Mouse (Mus musculus) mesoderm, embryonic 11.5 days (tissue): Measurements from ENCODE around the gene Eya3.
"Not testable (repeated sequence)": the region's sequence is repeated elsewhere in the genome, so short reads cannot be mapped to it uniquely, and the experiment has no call there.

Experiments
- DNase-seq: peaks from one replicate; pipeline ENCODE4 v3.0.0-alpha.2; 2012; ENCODE audit warnings: low read depth, low spot score

Gene Eya3

DNA sequence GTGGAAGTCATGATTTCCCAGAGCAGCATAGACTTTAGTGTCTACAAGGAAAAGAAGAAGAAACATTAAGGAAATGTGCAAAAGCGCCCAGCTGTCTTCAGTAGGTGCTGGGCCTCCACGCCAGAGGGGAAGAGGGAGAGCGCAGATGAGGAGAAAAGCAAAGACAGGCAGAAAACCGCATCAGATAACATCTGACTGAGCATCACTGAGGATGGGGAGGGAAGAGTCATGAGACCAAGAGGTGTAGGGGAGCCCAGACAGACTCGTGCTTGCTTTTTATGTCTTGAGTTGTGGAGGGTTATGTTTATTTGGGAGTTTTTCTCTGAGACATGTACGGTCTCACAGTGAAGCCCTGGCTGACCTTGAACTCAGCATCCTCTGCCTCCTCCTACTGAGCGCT lies 102.7 kb downstream of the Eya3 start:
- no peak for DNase-seq

GRCm38 (mm10) chr4:132743992-132744911 lies 105.5 kb downstream of the Eya3 start:
- no peak for DNase-seq

GRCm38 (mm10) chr4:132746911-132747517 lies 108.2 kb downstream of the Eya3 start:
- no peak for DNase-seq

DNA sequence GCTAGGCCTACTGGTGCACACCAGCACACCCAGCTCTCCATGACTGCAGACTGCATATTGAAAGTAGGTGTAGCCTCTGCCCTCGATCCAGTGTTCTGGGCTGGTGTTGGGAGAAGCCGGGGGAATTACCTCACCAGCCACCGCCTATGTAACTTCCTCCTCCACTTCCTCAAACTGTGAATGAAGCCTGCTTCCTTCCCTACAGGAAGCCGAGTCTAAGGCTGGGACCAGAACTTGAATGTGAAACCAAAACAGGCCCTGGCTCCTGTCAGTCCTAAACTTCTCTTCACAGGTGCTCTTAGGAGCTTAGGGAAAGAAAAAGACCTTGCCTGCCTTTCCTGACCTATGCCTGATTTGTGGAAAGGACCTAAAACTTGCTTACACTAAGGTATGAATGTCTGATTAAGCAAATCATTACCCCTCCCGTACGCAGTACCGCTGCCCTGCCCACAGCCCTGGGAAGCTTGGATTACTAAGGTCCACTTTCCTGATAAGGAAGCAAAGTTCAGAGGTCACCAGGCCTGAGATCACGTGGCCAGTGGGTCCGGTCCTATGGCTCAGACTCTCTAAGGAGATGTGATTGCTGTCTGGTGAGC lies 109.0 kb downstream of the Eya3 start:
- no peak for DNase-seq

DNA sequence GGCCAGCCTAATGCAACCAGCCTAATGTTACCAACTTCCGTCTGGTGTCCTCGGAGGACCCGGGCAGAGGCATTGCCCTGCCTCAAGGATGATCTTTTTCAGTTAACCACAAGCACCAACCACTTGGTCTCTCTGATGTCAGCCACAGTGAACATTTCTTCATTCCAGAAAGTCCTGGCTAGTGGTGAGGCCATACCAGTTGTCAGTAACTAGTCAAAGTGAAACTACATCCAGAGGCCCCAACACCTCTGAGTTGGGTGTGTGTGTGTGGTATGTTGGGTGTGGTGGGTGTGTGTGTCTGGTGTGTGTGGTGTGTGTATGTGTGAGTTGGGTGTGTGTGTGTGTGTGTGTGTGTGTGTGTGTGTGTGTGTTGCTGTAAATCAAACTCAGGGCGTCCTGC lies 110.0 kb downstream of the Eya3 start:
- no peak for DNase-seq

- DNase-seq, result no peak
These were observed 110.6 kb downstream of the Eya3 start for GRCm38 (mm10) chr4:132749258-132749982.

DNA sequence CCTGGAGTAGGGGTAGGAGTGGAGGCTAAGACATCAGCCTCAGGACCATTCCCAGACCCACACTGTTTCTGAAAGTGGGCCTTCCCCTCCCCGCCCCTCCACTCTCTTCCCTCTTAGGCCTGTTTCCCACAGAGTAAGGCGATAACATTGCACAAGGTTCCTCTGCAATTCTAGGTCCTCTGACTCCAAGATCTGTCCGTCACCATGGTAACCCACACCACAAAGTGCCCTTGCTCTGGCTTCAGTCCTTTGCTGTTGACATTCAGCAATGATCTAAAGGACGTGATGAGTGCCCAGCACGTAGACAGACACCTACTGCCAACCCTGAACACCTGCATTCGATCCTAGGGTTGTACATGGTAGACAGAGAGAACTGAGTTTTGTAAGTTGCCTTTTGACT lies 114.2 kb downstream of the Eya3 start:
- no peak for DNase-seq

DNA sequence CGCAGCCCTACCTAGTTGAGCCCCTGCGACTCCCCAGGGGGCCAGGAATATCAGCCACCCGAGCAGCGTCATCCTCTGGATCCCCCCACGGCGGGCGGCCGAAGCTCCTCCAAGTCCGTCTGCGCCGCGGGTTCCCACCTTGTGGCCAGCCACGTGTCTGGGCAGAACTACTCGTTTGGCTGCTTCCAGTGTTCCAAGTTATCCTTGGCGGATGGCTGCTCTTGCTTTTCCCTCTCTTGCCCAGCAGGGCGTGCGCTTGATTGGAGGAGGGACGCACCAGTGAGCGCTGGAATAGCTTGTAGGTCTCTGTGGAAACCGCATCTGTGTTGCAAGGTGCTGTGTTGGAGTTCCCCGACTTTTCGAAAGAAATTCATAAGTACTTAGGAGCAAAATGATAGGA lies 118.2 kb downstream of the Eya3 start, which contains the start of gene Smpdl3b:
Gene Smpdl3b, minus strand, starts transcription at position 279 of the 400 bp plus-strand sequence.
- DNase-seq, result peak; percentile 86

DNA sequence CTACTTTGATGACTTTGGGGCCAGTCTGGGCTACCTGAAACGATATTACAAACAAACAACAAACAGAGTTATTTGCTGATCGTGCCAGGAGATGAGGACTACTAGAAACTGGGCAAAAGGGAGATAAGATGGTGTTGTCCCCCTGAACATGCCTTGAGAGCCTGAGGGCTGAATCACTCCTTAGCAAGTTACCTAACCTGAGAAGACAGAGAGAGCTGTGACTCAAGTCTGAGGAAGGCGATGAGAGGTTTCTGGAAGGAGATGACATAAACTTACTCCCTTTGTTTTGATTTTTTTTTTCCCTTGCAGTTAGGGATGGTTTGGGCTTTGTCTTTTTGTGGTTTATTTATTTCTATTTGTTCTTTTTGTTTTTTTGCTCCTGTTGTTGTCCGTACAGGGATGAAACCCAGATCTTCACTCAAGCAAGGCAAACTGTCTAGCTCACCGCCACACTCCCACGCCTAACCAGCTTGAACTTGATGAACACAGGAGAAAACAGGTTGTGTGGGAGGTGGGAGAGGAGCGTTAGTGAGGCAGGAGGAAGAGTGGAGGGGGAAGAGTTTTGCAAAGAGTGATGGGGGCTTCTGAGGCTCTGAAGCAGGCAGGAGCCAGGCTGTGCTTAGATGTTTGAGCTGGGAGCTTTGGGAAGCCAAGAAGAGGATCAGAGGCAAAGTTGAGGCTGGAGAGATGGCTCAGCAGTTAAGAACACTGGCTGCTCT lies 119.0 kb downstream of the Eya3 start:
- no peak for DNase-seq

GRCm38 (mm10) chr4:132760296-132760695 lies 121.5 kb downstream of the Eya3 start:
- DNase-seq, result no peak

GRCm38 (mm10) chr4:132762602-132763001 lies 123.8 kb downstream of the Eya3 start:
- DNase-seq, result no peak

GRCm38 (mm10) chr4:132763125-132763524 lies 124.3 kb downstream of the Eya3 start:
- DNase-seq, result not testable (repeated sequence)

DNA sequence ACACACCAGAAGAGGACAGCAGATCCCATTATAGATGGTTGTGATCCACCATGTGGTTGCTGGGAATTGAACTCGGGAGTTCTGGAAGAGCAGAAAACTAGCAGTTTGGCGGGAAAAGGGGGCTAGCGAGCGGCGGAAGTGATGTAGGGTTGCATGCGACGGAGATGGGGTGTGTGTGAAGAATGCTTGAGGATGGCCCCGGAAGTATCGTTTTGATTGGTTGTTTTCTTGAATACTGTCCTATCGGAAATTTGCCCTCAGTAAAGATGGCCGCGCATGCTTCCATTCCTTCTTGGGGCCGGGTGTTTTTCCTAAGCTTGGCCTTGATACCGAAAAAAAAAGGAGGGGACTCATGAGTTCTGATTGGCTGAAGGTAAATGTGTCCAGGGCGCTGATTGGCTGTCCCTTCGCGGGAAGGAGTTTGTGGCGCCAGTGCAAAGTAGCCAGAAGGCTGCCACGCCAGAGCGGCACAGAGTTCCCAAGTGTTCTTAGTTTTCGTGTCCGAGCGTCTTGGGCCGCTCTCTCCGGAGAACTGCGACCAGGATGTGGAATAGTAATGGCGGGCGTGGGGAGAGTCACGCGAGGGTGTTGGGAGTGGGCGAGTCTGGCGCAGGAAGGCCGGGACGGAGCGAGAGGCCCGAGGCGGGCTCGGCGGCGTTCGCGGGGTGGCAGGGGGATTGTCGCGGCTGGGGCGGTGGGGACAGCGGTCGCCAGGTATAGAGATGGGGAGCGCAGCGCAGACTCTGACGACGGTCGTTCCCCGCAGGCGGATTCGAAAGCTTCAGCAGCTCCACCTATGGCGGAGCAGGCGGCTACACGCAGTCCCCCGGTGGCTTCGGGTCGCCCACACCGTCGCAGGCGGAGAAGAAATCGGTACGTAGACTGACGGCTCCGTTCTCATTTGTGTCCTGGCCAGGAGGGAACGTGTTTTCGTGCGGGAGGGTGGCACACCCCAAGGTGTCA lies 129.4 kb downstream of the Eya3 start, which contains the start of gene Rpa2:
Gene Rpa2, plus strand, starts transcription at position 419 of the 963 bp plus-strand sequence.
- DNase-seq, result peak; percentile 100

DNA sequence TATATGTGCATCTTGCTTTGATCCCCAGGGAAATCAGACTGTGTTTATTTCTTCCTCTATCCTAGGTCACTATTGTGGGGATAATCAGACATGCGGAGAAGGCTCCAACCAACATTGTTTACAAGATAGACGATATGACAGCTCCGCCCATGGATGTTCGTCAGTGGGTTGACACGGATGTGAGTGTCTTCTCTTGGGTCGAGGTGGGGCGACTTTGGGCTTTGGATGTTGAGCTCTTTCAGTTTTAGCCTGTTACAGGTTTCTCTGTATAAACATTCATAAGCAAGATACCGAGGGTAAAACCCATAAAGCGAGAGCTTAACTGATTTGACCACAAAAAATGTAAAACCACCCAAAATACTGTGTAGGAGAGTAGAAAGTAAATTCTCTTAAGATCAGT lies 133.0 kb downstream of the Eya3 start:
- no peak for DNase-seq
